Mouse (Mus musculus) heart, embryonic 15.5 days (tissue): ENCODE measurements around the gene 4930558K02Rik. TPM values are rescaled to one million over a fixed set of nuclear protein-coding genes. Genes with fewer than 3 reads are reported as not detected.

Experiments used
- ATAC-seq: fragments of 200-750 bp; cut with Nextera tagmentation; replicated peaks from 2 replicates; pipeline ENCODE4 v1.8.0; 2017; ENCODE audit warnings: low read depth, moderate TSS enrichment; ENCODE audit not compliant: insufficient number of reproducible peaks, insufficient read depth, low FRiP score
- H3K27ac ChIP-seq: fragments of 300-500 bp; sonication (generic); 2 replicates; pipeline ENCODE4 v1.5.1; 2015; ENCODE audit warnings: mild to moderate bottlenecking, inconsistent platforms
- H3K27me3 ChIP-seq: fragments of 300-500 bp; sonication (generic); 2 replicates; pipeline ENCODE4 v1.6.1; 2015; ENCODE audit warnings: inconsistent platforms
- H3K36me3 ChIP-seq: fragments of 300-500 bp; sonication (generic); 2 replicates; pipeline ENCODE4 v1.6.1; 2015; ENCODE audit warnings: mild to moderate bottlenecking, inconsistent platforms
- H3K4me1 ChIP-seq: fragments of 300-500 bp; sonication (generic); replicated peaks from 2 replicates; pipeline ENCODE4 v1.6.1; 2015; ENCODE audit warnings: inconsistent platforms
- H3K4me2 ChIP-seq: fragments of 300-500 bp; sonication (generic); 2 replicates; pipeline ENCODE4 v1.6.1; 2015; ENCODE audit warnings: inconsistent platforms, mild to moderate bottlenecking, moderate library complexity
- H3K4me3 ChIP-seq: fragments of 300-500 bp; sonication (generic); 2 replicates; pipeline ENCODE4 v1.5.1; 2015; ENCODE audit warnings: mild to moderate bottlenecking, inconsistent platforms
- H3K9ac ChIP-seq: fragments of 300-500 bp; sonication (generic); 2 replicates; pipeline ENCODE4 v1.6.1; 2015; ENCODE audit warnings: mild to moderate bottlenecking, inconsistent platforms
- H3K9me3 ChIP-seq: fragments of 300-500 bp; sonication (generic); replicated peaks from 2 replicates; pipeline ENCODE4 v1.6.1; 2016; ENCODE audit warnings: inconsistent platforms
- WGBS: fragments of 180-500 bp; shearing (Covaris S2); methylation state at CpG from one replicate; pipeline ENCODE4 v1.1.7; 2015; ENCODE audit warnings: mixed read lengths; 5-methylcytosine and 5-hydroxymethylcytosine counted together
- polyA plus RNA-seq: library from polyadenylated mRNA; unstranded; fragments of >200 nt; fragmentation: Nextera tagmentation; extraction: Ambion mirVana; gene quantifications from 2 replicates; pipeline ENCODE4 v1.2.1, GENCODE M21; 2015

Gene 4930558K02Rik
- polyA plus RNA-seq, 1 experiment from 2014 or later, result not detected

DNA sequence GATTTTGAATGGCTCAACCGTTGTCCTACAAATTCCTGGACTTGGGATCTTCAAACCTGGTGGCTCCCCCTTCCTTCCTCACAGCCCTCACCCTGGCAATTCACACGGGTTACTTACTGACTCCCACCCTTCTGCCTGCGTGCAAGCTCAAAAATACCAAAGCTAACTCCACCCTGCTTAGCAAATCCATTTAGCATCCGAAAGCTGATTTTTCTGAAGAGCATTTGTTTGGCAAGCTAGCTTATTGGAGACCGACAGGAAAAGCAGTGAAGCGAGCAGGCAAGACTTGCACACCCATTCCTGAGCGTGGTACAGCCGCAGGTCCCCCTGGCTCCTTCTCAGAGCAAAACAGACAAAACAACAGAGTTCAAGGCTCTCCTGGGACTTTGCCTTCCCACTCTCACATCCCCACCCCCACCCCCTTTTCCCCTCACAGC, 29.2 kb upstream of the 4930558K02Rik start:
- Histone ChIP-seq H3K9me3 (no peaks in the 10 kb centered on the region), H3K4me2 (no peak overlapping the region), H3K4me1 (peaks cover 42% of the 10 kb centered on the region), H3K27ac (peak overlapping the region; percentile 66), H3K27me3 (no peaks in the 10 kb centered on the region), H3K9ac (no peak overlapping the region), H3K36me3 (no peaks in the 10 kb centered on the region), H3K4me3 (no peak overlapping the region)
- WGBS, result 36% methylated on average over 8 of the region's 8 CpGs
- no peak for ATAC-seq

DNA sequence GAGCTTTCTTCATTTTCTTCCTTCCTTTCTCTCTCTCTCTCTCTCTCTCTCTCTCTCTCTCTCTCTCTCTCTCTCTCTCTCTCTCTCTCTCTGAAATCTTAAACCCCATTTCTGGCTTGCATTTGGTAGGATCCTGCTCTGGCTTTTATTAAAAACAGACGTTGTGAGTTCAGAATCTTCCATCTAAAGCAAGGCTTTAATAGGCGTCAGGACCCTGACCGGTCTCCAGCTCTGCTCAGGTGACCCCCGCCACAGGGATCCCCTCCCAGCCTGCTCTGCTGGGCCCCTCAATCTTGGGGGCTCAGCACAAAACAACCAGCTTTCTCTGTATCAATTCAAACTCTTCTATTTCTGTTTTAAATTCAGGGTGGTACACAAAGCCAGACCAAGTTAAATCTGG, 28.8 kb upstream of the 4930558K02Rik start:
- ATAC-seq, result no peak
- Histone ChIP-seq H3K4me1 (peaks cover 39% of the 10 kb centered on the region), H3K9me3 (no peaks in the 10 kb centered on the region), H3K27me3 (no peaks in the 10 kb centered on the region), H3K27ac (peak overlapping the region; percentile 66), H3K36me3 (no peaks in the 10 kb centered on the region), H3K4me2 (no peak overlapping the region), H3K4me3 (no peak overlapping the region), H3K9ac (no peak overlapping the region)
- WGBS, result 66% methylated on average over 4 of the region's 4 CpGs

DNA sequence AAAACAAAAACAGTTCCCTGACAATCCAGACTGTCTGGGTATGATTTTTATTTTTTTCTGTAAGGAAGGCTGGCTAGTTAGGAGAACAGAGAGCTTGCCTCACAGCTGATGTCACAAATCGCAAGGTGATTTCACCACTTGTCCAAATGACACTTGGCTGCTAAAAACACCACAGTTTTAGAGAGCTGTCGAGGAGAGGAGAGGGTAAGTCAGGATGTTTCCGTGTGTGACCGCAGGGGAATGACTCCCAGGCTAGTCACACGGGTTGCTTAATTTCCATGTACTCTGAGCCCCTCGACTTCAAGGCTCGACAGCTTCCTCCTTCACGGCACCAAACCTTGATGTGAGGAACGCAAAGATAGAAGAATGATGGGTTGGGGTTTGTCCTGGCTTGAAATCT, 26.7 kb upstream of the 4930558K02Rik start:
- H3K4me2 ChIP-seq, result no peak overlapping the region
- WGBS, result 62% methylated on average over 9 of the region's 9 CpGs
- no peak overlapping the region for H3K9ac ChIP-seq
- no peaks in the 10 kb centered on the region for H3K9me3 ChIP-seq
- no peak overlapping the region for H3K27ac ChIP-seq
- no peak for ATAC-seq
- H3K4me1 ChIP-seq, result peaks cover 31% of the 10 kb centered on the region
- H3K36me3 ChIP-seq, result no peaks in the 10 kb centered on the region
- no peak overlapping the region for H3K4me3 ChIP-seq
- H3K27me3 ChIP-seq, result no peaks in the 10 kb centered on the region

DNA sequence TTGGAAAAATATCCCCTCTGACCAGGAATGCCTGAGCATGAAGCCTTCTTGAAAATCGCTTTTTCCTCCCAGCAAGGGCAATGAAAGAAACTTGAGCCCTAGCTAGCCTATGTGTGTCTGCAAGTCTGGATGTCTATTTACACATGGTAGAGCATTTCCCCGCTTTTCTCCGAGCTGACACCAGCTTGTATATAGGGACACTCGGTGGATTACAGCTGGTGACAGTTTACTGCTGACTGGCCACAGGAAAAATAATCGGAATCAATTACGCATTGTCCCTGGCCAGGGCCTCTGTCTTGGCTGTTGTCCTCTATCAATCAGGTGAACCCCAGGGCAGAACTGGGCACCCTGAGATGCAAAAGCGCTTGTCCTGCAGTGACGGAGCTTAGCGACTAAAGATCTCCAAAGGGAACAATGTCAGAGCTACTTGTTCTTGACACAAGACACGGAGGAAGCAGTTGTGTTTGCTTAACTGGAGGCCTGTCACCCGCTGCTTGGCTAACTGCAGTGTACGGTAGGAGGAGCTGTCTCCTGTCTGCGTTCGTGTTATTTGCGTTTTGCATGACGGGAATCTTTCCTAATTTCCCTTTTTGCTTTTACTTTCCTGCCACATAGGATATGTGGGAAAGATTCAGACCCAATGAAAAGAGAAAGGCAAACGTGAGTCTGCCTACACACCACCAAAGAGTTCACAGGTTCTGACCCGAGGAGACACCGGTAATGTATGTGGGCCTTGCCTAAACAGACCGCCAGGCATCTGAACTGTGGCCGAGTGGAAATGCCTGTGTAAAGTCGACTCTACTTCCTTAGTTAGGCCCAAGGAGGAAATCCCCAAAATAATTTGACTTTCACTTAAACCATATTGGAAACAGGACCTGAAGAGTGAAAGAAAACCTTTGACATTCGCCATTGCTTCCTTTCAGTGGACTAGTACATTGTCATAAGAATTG, 25.7 kb upstream of the 4930558K02Rik start:
- Histone ChIP-seq H3K27me3 (no peaks in the 10 kb centered on the region), H3K9ac (peak overlapping the region; percentile 36; the same call in 1 of the 2 replicates), H3K4me2 (peak overlapping the region; percentile 27), H3K9me3 (no peaks in the 10 kb centered on the region), H3K27ac (peak overlapping the region; percentile 68), H3K4me3 (no peak overlapping the region), H3K36me3 (no peaks in the 10 kb centered on the region), H3K4me1 (peaks cover 33% of the 10 kb centered on the region)
- peak; percentile 61; the same call in 1 of the 2 replicates for ATAC-seq
- WGBS, result 50% methylated on average over 23 of the region's 23 CpGs

DNA sequence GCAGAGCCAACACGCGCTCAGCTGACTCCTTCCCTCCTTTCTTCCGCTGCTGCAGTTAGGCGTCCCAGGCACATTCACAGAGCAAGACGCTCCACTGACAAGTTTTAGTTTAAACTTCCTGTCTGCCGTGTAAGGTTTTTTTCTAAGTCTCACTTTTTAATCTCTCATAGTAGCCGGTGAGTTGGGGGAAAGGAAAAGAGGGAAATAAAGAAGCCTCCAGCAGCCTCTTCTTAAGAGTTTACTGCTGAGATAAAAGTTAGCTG, 25.0 kb upstream of the 4930558K02Rik start:
- Histone ChIP-seq H3K4me2 (peak overlapping the region; percentile 27), H3K27ac (peak overlapping the region; percentile 68), H3K36me3 (no peaks in the 10 kb centered on the region), H3K27me3 (no peaks in the 10 kb centered on the region), H3K9me3 (no peaks in the 10 kb centered on the region), H3K4me1 (peaks cover 38% of the 10 kb centered on the region), H3K4me3 (no peak overlapping the region), H3K9ac (no peak overlapping the region; the same call in 1 of the 2 replicates)
- no peak for ATAC-seq
- 30% methylated on average over 7 of the region's 7 CpGs for WGBS

DNA sequence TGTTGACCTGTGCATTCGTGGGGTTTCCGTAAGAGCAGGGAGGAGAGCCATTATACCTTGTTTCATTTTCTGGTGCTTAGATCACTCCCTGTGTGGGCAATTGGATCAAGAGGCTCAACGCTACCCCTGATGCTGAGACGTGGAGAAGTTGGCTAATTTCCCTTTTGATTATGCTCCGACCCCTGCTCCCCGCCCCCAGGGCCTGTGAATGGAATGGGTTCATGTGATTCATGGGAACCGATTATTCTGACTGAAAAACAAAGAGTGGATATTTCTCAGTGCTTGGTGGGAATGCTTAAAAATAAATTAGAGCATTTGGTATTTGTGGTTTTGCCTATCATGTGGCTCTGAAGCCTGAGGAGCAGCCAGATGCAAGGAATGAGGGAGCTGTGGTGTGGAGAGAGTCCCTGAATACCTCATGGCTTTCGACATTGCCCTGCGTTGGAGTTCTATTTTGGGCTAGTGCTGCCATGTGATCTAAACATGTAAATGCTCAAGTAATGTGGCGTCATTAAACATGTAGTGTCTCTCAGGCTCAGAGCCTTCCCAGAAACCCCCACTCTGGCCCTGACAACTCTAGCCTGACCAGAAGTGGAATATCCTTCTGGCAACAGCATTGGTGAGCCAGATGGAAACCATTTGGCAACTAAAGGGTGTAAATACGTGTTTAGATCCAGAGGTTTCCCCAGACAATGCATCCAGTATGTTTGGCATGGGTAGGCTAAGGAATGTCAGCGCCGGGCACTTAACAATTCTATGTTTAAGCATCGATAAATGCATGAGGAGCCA, 24.5 kb upstream of the 4930558K02Rik start:
- Histone ChIP-seq H3K36me3 (no peaks in the 10 kb centered on the region), H3K27ac (peak overlapping the region; percentile 68), H3K9ac (no peak overlapping the region), H3K4me1 (peaks cover 37% of the 10 kb centered on the region), H3K9me3 (no peaks in the 10 kb centered on the region), H3K27me3 (no peaks in the 10 kb centered on the region), H3K4me2 (peak overlapping the region; percentile 27; the same call in 1 of the 2 replicates), H3K4me3 (no peak overlapping the region)
- 51% methylated on average over 14 of the region's 14 CpGs for WGBS
- ATAC-seq, result no peak

DNA sequence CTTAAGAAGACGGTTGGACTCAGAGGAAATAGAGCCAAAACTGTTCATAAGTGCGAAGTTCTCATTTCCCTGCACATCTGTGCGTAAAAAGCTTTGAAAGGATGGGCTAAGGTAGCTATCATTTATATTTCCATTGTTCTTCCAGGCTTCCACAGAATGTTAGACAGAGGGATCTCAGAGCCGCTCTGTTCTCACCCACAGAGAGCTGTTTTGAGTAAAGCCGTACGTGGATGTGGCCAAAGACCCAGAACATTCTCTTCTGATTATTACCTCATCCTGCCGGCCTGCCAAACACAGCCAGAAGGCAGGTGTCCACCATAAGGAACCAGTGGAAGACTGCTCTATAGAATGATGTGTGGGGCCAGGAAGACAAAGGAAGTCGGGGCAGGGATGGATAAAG, 21.9 kb upstream of the 4930558K02Rik start:
- ATAC-seq, result no peak
- no peak overlapping the region for H3K9ac ChIP-seq
- H3K9me3 ChIP-seq, result no peaks in the 10 kb centered on the region
- no peak overlapping the region for H3K4me3 ChIP-seq
- no peaks in the 10 kb centered on the region for H3K27me3 ChIP-seq
- 0 out of 2 replicates have a peak overlapping the region, but pooled peaks have one; percentile 64 for H3K27ac ChIP-seq
- no peaks in the 10 kb centered on the region for H3K36me3 ChIP-seq
- WGBS, result 74% methylated on average over 8 of the region's 8 CpGs
- no peak overlapping the region for H3K4me2 ChIP-seq
- peaks cover 28% of the 10 kb centered on the region for H3K4me1 ChIP-seq

DNA sequence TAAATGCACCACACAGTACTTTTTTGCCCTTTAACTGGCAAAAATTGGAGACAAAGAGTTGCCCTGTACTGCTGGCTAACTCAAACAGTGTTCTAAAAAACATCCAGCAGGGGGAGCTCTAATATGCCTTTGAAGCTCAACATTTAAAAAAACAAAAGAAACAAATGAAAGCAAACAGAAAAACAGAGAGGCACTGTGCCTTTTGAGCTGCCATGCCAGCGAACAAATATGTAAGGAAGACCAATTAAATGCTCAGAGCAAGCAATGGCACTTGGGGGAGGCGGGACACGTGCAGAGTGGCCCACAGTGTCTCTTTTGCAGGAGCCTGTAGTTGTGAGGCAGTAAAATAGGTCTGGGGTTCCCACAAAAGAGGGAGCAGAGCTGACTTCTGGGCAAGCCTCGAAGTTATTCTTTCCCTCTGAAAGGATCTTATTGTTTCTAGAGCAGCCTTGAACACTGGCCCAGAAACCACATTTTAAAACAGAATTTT, 20.5 kb upstream of the 4930558K02Rik start:
- peaks cover 24% of the 10 kb centered on the region for H3K4me1 ChIP-seq
- peak; percentile 50; the same call in 1 of the 2 replicates for ATAC-seq
- 0 out of 2 replicates have a peak overlapping the region, but pooled peaks have one; percentile 15 for H3K4me3 ChIP-seq
- H3K27ac ChIP-seq, result peak overlapping the region; percentile 64
- 0 out of 2 replicates have a peak overlapping the region, but pooled peaks have one; percentile 43 for H3K9ac ChIP-seq
- H3K36me3 ChIP-seq, result no peaks in the 10 kb centered on the region
- 8% methylated on average over 4 of the region's 4 CpGs for WGBS
- no peaks in the 10 kb centered on the region for H3K9me3 ChIP-seq
- peak overlapping the region; percentile 54 for H3K4me2 ChIP-seq
- H3K27me3 ChIP-seq, result no peaks in the 10 kb centered on the region

DNA sequence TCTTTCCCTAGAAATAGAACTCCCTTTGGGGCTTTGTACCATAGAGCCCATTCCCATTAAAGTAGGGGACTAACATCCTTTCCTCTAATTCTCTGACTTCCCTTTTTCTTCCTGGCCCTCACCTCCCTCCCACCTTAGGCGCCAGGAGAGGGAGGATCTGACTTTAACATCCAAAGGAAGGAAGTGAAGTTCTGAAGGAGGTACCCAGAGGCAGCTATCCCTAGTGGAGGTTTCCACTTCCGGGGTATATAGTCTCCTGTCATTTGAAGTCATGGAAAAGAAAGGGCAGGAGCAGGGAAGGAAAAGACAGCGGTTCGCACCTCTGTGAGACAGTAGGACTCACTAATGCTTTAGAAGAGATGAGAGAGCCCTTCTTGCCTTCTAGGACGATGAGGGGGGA, 19.9 kb upstream of the 4930558K02Rik start:
- Histone ChIP-seq H3K36me3 (no peaks in the 10 kb centered on the region), H3K27ac (peak overlapping the region; percentile 47), H3K9ac (no peak overlapping the region), H3K4me2 (peak overlapping the region; percentile 54), H3K9me3 (no peaks in the 10 kb centered on the region), H3K4me1 (peaks cover 18% of the 10 kb centered on the region), H3K27me3 (no peaks in the 10 kb centered on the region), H3K4me3 (no peak overlapping the region)
- WGBS, result 35% methylated on average over 5 of the region's 5 CpGs
- no peak for ATAC-seq

DNA sequence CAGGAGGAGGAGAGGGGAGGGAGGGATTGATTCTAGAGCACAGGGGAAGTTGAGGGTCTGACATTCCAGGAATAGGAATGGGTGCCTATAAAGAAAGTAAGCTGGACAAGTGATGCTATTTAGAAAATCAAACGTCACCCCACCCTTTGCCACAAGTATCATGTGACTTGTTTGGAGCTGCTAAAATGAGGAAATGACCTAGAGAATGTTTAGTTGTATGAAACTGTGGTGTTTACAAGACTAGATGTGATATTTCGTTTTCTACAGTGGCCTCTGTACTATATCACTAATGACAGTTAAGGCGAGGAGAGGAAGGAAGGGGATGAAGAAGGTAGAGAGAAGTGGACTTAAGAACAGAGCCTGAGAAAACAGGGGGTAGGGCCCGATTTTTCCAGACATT, 19.3 kb upstream of the 4930558K02Rik start:
- 47% methylated on average over 4 of the region's 4 CpGs for WGBS
- Histone ChIP-seq H3K27me3 (no peaks in the 10 kb centered on the region), H3K4me3 (no peak overlapping the region), H3K9me3 (no peaks in the 10 kb centered on the region), H3K9ac (no peak overlapping the region), H3K27ac (no peak overlapping the region), H3K36me3 (no peaks in the 10 kb centered on the region), H3K4me2 (no peak overlapping the region), H3K4me1 (peaks cover 13% of the 10 kb centered on the region)
- ATAC-seq, result no peak

DNA sequence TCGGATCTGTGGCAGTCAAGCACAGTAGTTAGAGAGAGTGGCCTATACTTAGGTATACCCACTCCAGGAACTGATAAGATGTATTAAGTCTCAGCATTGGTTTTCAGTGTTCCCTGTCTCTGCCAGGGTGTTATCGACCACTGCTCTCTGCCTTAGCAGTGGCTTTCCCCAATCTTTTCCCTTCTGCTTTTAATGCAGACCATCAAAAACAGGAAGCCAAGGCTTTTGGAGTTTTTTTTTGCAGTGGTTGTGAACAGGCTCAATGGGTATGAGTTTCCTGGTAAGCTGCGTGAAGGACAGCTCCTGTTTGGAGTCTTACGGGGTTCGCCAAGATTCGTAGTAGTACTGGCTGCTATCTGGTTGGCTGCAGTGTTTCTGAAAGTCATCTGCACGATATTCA, 13.0 kb upstream of the 4930558K02Rik start:
- H3K4me1 ChIP-seq, result no peaks in the 10 kb centered on the region
- H3K27me3 ChIP-seq, result no peaks in the 10 kb centered on the region
- H3K4me2 ChIP-seq, result no peak overlapping the region
- H3K4me3 ChIP-seq, result no peak overlapping the region
- WGBS, result 77% methylated on average over 7 of the region's 7 CpGs
- no peak overlapping the region for H3K27ac ChIP-seq
- H3K36me3 ChIP-seq, result no peaks in the 10 kb centered on the region
- no peak for ATAC-seq
- H3K9ac ChIP-seq, result no peak overlapping the region
- no peaks in the 10 kb centered on the region for H3K9me3 ChIP-seq
